Mouse (Mus musculus): ENCODE measurements around the gene Plac1.

GRCm38 (mm10) chrX:53088663-53089292 lies 151.1 kb downstream of the Plac1 start:
- TF ChIP-seq CTCF (IDR thresholded peaks at IDR 0.05; ENCODE audit: low read depth, low read length) (no peak), POLR2A (IDR thresholded peaks at IDR 0.05; ENCODE audit: extremely low read depth, insufficient read depth, low read length) (no peak)

All from liver, adult 2 months (tissue).